Mouse (Mus musculus): Measurements from ENCODE around the gene Slc45a3.

The Slc45a3 gene

GRCm38 (mm10) chr1:132026925-132027646 lies 64.3 kb downstream of the Slc45a3 start:
- no peak for DNase-seq (ENCODE audit: low read depth)

GRCm38 (mm10) chr1:132027978-132028377 lies 65.2 kb downstream of the Slc45a3 start:
- no peak for DNase-seq (ENCODE audit: low read depth)

- no peak for DNase-seq (ENCODE audit: low read depth)
These were observed 65.6 kb downstream of the Slc45a3 start for GRCm38 (mm10) chr1:132028413-132028812.

- no peak for DNase-seq (ENCODE audit: low read depth)
These were observed 67.8 kb downstream of the Slc45a3 start for GRCm38 (mm10) chr1:132030574-132030973.

GRCm38 (mm10) chr1:132032172-132032571 lies 69.4 kb downstream of the Slc45a3 start:
- no peak for DNase-seq (ENCODE audit: low read depth)

All from naive thymus-derived CD4-positive, alpha-beta T cell, adult 2 months (primary cell).